Mouse (Mus musculus) embryo, embryonic 11.5 days (tissue): ENCODE results near the gene Wfdc18.

Experiments
- DNase-seq: peaks from one replicate; pipeline ENCODE4 v3.0.0-alpha.2; 2012; ENCODE audit warnings: low read depth, low spot score

Wfdc18 gene

DNA sequence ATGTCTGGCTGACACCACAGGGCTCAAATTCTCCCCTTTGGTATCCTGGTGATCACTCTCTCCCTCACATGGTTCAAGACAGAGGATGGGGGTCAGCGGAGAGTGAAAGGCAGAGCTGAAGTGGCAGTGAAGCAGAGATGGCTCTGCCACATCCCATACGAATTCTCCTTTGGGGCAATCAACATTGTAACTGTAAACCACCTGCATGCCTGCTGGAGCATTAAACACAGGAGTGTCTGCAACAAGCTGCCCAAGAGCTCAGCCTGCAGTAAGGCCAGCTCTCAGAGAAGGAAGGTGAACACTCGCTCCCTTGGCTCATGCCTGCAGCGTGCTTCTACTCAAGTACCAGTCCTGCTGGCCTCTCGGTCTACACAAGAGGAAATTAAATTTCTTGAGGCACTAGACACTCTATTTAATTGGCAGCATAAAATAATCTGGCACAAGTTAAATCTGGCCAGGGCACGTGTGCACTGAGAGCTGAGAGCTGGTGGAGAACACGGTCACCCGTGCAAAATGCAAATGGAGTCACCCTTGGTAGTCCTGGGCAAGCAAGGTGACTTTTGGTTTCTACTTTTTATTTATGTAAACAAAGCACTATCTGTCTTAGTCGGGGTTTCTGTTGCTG is 34.0 kb downstream of the Wfdc18 start:
- no peak for DNase-seq

DNA sequence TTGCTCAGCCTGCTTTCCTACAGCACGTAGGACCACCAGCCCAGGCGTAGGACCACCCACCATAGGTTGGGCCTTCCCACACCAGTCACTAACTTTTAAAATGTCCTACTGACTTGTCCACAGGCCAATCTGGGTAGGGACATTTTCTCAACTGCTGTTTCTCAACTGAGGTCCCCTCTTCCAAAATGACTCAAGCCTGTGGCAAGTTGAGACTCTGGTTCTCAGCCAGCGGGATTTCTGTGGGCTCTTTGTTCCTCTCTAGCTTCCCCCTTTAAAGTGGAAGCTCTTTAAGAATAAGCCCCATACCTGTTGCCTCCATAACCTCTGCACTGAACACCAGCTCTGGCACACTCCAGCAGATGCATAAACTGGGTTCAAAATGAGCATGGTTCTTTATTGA is 34.7 kb downstream of the Wfdc18 start:
- DNase-seq = no peak

DNA sequence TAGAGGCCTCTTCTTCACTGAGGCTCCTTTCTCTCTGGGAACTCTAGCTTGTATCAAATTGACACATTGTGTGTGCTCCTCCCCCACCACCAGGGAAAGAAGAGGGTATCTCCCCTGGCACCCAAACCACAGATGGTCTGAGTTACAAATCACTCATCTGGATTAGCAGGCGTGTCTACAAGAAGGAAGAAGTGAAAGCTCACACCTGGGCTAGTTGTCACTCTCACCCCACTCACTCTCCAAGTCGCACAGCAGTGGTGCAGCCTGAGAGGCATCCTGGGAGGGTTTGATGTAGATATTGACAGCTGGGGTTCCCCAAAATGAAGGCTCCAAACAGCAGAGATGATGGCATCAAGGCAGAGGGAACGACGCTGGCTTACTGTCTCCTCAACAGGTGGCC is 37.3 kb downstream of the Wfdc18 start:
- no peak for DNase-seq

DNA sequence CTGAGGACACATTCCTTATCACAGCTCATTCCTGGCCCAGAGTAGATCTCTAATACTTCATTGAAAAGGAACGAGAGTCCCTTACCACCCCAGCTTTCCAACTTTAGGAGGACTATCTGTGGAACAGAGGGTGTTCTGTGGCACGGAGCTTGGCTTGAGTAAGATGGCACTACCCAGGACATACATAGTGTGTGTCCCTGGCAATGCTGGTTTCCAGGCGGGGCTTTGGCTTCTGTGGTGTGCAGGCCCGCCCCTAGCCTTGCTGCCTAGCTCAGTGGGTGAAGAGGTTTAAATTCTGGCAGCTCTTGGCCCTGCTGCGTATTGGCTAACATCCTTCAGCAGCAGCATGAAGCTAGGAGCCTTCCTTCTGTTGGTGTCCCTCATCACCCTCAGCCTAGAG is 37.9 kb downstream of the Wfdc18 start, which contains the start of gene Wfdc21:
Gene Wfdc21 (plus strand): TSS at position 260 of the 400 bp plus-strand sequence.
- no peak for DNase-seq

DNA sequence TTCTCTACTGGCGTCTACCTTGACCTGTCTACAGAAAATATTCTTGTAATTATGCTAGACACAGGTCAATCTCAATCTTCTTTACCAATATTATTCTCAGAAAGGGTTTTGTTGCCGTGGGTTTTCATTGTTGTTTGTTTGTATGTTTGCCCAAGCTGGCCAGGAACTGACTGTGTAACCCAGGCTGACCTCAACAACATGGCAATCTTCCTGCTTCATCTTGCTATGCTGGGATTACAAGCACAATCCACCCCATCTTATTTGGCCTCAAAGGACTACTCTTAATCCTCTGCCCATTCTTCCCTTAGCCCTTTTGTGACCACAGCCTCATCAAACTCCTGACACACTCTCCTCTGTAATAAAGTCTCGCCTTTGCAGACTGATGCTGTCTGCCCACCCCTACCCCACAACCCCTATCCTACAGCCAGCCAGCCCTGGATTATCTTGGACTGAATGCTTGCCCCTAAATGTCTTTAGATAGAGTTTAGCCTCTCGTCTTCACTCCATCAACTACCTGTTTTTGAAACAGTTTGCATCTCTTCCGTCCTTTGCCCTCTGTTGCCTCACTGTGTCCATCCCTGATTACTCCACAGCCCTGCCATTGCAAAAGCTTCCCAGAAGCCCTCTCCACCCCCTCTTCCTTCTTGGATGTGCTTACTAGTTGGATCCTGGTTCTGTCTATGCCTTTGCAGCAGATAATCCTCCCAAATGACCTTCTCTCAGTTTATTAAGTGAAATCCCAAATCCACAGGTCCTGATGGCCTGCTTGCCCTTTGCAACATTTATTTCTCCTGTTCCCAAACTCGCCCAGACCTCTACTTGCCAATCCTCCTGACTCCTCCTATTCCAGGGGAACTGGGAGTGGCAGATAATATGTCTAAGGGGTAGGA is 38.8 kb downstream of the Wfdc18 start:
- no peak for DNase-seq

DNA sequence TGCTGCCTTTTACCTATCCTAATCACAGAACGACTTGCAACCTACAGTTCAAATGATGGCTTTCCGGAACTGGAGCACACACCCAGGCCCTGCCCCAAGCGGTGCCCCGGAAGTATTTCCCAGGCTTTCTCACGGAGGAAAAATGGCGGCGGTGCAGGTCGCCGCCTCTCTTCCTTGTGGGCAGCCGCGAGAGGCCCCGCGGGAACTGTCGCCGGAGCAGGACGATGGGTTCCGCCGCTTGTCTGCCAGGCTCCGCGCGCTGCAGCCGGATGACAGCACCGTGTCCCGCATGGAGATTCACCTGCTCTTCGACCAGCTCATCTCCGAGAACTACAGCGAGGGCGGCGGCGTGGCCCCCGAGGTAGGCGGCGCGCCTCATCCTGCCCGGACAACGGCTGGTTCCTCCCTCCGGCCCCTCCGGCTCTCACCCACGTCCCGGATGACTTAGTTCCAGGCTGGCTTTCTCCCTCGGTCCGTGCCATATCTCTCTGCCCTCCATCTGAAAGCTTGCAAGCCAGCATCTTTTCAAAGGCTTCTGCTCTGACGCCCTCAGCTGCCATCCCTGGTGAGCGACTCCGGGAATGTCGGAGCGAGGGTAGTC is 44.9 kb downstream of the Wfdc18 start, which contains the start of gene Heatr6:
Gene Heatr6 (plus strand): TSS at position 116 of the 601 bp plus-strand sequence.
- DNase-seq = peak; percentile 82

DNA sequence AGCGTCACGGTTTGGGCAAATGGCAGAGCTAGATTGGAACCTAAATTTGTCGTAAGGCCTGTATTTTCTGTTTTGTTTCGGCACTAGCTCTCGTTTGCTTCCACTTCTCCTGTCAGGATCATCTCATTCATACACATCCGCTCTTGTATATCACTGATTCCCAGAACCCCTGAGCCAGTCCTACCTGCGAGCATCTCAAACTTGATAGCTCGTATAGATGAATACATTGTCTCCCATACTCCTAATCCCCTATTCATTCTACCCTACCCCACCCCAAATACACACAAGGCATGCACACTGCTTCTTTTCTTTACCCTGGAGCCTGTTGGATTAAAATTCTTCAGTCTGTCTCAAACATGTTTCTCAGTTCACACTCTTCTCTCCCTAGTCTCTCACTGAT is 45.4 kb downstream of the Wfdc18 start:
- no peak for DNase-seq
